Mouse (Mus musculus) forebrain, embryonic 13.5 days (tissue): Measurements from ENCODE around the gene Sec61b. TPM values are rescaled to one million over a fixed set of nuclear protein-coding genes. Genes with fewer than 3 reads are reported as not detected.

Experiments used
- ATAC-seq: fragments of 200-750 bp; cut with Nextera tagmentation; 2 replicates; pipeline ENCODE4 v1.8.0; 2017
- H3K27ac ChIP-seq: fragments of 300-500 bp; sonication (generic); 2 replicates; pipeline ENCODE4 v1.5.1; 2015; ENCODE audit warnings: inconsistent platforms, mild to moderate bottlenecking, moderate library complexity
- H3K27me3 ChIP-seq: fragments of 300-500 bp; sonication (generic); 2 replicates; pipeline ENCODE4 v1.6.1; 2015; ENCODE audit warnings: mild to moderate bottlenecking, inconsistent platforms
- H3K36me3 ChIP-seq: fragments of 300-500 bp; sonication (generic); 2 replicates; pipeline ENCODE4 v1.6.1; 2015; ENCODE audit warnings: mild to moderate bottlenecking, inconsistent platforms; ENCODE audit not compliant: poor library complexity, severe bottlenecking
- H3K4me1 ChIP-seq: fragments of 300-500 bp; sonication (generic); 2 replicates; pipeline ENCODE4 v1.6.1; 2015; ENCODE audit warnings: inconsistent platforms
- H3K4me2 ChIP-seq: fragments of 300-500 bp; sonication (generic); 2 replicates; pipeline ENCODE4 v1.6.1; 2015; ENCODE audit warnings: inconsistent platforms, mild to moderate bottlenecking, moderate library complexity
- H3K4me3 ChIP-seq: fragments of 300-500 bp; sonication (generic); 2 replicates; pipeline ENCODE4 v1.5.1; 2015; ENCODE audit warnings: mild to moderate bottlenecking, inconsistent platforms
- H3K9ac ChIP-seq: fragments of 300-500 bp; sonication (generic); 2 replicates; pipeline ENCODE4 v1.6.1; 2015; ENCODE audit warnings: mild to moderate bottlenecking, inconsistent platforms
- H3K9me3 ChIP-seq: fragments of 300-500 bp; sonication (generic); replicated peaks from 2 replicates; pipeline ENCODE4 v1.6.1; 2016; ENCODE audit warnings: inconsistent platforms
- WGBS: fragments of 180-500 bp; shearing (Covaris S2); methylation state at CpG from one replicate; pipeline ENCODE4 v1.1.7; 2015; 5-methylcytosine and 5-hydroxymethylcytosine counted together
- polyA plus RNA-seq: library from polyadenylated mRNA; unstranded; fragments of >200 nt; fragmentation: Nextera tagmentation; extraction: Ambion mirVana; gene quantifications from 2 replicates; pipeline ENCODE4 v1.2.1, GENCODE M21; 2015

The Sec61b gene
- 304 and 357 TPM in 2 replicates for polyA plus RNA-seq

- under 1% methylated on average over 57 of the region's 58 CpGs for WGBS
- Histone ChIP-seq H3K4me3 (peak within 1 kb of the TSS; percentile 83), H3K27me3 (no peaks in the 10 kb centered on the region), H3K36me3 (peaks cover 53% of the 10 kb centered on the region), H3K27ac (peak within 1 kb of the TSS; percentile 98), H3K4me1 (peaks cover 26% of the 10 kb centered on the region), H3K9me3 (no peaks in the 10 kb centered on the region; the same call in 1 of the 2 replicates), H3K4me2 (peak within 1 kb of the TSS; percentile 86), H3K9ac (peak within 1 kb of the TSS; percentile 91)
- ATAC-seq: peak; percentile 98
Measured at GRCm38 (mm10) chr4:47473968-47474729, at the start of gene Sec61b, which contains the start of gene Alg2. TSS of gene Sec61b (plus strand) at chr4:47474658. TSS of gene Alg2 (minus strand) at chr4:47474333.

DNA sequence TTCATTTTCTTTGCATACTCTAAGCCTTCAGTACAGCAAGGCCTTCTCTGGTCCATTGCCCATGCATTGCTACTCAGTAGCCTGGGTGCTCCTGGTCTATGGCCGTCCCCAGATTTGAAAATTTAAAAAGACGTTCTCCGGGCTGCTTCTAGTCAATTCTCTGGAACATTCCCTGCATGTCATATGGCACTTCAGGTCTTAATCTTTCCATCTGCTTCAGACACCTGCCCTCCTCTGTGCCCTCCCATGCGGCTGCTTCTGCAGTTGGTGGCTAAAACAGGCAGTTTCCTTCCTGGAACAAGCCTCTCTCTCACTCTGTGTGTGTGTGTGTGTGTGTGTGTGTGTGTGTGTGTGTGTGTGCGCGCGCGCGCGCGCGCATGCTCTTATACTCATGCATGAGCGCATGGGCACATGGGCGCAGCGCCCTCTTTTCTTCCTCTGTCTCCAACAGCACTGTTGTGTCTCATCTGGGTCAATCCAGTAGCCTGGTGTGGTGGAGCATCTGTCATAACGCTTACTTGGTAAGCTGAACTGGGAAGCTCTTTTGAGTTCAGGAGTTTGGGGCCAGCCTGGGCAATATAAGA lies 49.1 kb upstream of the Sec61b start:
- Histone ChIP-seq H3K9me3 (no peaks in the 10 kb centered on the region), H3K27me3 (peaks cover 44% of the 10 kb centered on the region), H3K4me2 (no peak overlapping the region), H3K4me1 (peaks cover 10% of the 10 kb centered on the region; the same call in 1 of the 2 replicates), H3K36me3 (no peaks in the 10 kb centered on the region), H3K27ac (no peak overlapping the region), H3K9ac (no peak overlapping the region), H3K4me3 (no peak overlapping the region)
- 90% methylated on average over 15 of the region's 16 CpGs for WGBS
- ATAC-seq: no peak

DNA sequence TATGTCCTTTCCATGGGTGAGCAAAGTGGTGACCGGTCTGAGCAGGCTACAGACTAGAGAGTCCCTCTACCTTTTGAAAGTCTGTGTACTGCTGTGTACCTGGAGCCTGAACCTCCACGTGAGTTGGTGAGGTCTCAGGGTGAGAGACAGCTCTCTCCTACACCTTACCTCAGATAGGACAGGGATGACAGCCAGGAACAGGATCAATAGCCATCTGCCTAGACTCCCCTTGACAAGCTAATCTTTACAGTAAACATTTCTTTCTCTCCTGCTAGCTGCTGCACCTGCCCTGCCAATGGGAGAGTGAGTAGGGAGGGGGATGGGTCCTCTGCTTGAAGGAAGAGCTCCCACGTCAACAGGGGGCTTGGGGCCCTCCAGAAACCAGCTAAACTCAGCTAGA lies 46.9 kb upstream of the Sec61b start:
- 72% methylated on average over 3 of the region's 3 CpGs for WGBS
- no peaks in the 10 kb centered on the region for H3K9me3 ChIP-seq
- peaks cover 36% of the 10 kb centered on the region for H3K27me3 ChIP-seq
- peaks cover 6% of the 10 kb centered on the region; the same call in 1 of the 2 replicates for H3K4me1 ChIP-seq
- no peak overlapping the region for H3K4me3 ChIP-seq
- H3K9ac ChIP-seq: no peak overlapping the region
- H3K4me2 ChIP-seq: no peak overlapping the region
- no peak for ATAC-seq
- H3K36me3 ChIP-seq: no peaks in the 10 kb centered on the region
- no peak overlapping the region for H3K27ac ChIP-seq

- H3K27ac ChIP-seq: no peak overlapping the region
- no peaks in the 10 kb centered on the region for H3K36me3 ChIP-seq
- no peak overlapping the region for H3K4me3 ChIP-seq
- WGBS: 78% methylated on average over 6 of the region's 6 CpGs
- H3K4me1 ChIP-seq: no peaks in the 10 kb centered on the region
- no peak overlapping the region for H3K9ac ChIP-seq
- H3K27me3 ChIP-seq: peaks cover 18% of the 10 kb centered on the region
- no peak overlapping the region for H3K4me2 ChIP-seq
- no peaks in the 10 kb centered on the region for H3K9me3 ChIP-seq
- ATAC-seq: no peak
Measured at GRCm38 (mm10) chr4:47430557-47430956, 43.9 kb upstream of the Sec61b start.

GRCm38 (mm10) chr4:47431081-47431480 lies 43.4 kb upstream of the Sec61b start:
- Histone ChIP-seq H3K4me2 (no peak overlapping the region), H3K9me3 (no peaks in the 10 kb centered on the region), H3K4me1 (no peaks in the 10 kb centered on the region), H3K27ac (no peak overlapping the region), H3K27me3 (peaks cover 14% of the 10 kb centered on the region), H3K36me3 (no peaks in the 10 kb centered on the region), H3K4me3 (no peak overlapping the region), H3K9ac (no peak overlapping the region)
- WGBS: 85% methylated on average over 5 of the region's 5 CpGs
- ATAC-seq: no peak

GRCm38 (mm10) chr4:47432766-47433165 lies 41.7 kb upstream of the Sec61b start:
- no peak for ATAC-seq
- Histone ChIP-seq H3K4me1 (peaks cover 5% of the 10 kb centered on the region; the same call in 1 of the 2 replicates), H3K4me3 (no peak overlapping the region), H3K36me3 (no peaks in the 10 kb centered on the region), H3K27me3 (peaks cover 17% of the 10 kb centered on the region; the same call in 1 of the 2 replicates), H3K4me2 (no peak overlapping the region), H3K27ac (no peak overlapping the region), H3K9ac (no peak overlapping the region), H3K9me3 (no peaks in the 10 kb centered on the region)
- 92% methylated on average over 7 of the region's 7 CpGs for WGBS

- H3K4me1 ChIP-seq: peaks cover 5% of the 10 kb centered on the region; the same call in 1 of the 2 replicates
- no peak overlapping the region for H3K4me2 ChIP-seq
- WGBS: 74% methylated on average over 12 of the region's 12 CpGs
- no peak overlapping the region for H3K4me3 ChIP-seq
- H3K27me3 ChIP-seq: peaks cover 12% of the 10 kb centered on the region; the same call in 1 of the 2 replicates
- H3K36me3 ChIP-seq: no peaks in the 10 kb centered on the region
- H3K27ac ChIP-seq: no peak overlapping the region
- H3K9me3 ChIP-seq: no peaks in the 10 kb centered on the region
- ATAC-seq: no peak
- H3K9ac ChIP-seq: no peak overlapping the region
Measured at GRCm38 (mm10) chr4:47435131-47435530, 39.3 kb upstream of the Sec61b start.

GRCm38 (mm10) chr4:47435566-47436360 lies 38.7 kb upstream of the Sec61b start:
- Histone ChIP-seq H3K9ac (no peak overlapping the region), H3K4me1 (peaks cover 5% of the 10 kb centered on the region; the same call in 1 of the 2 replicates), H3K4me2 (no peak overlapping the region), H3K36me3 (no peaks in the 10 kb centered on the region), H3K4me3 (no peak overlapping the region), H3K27me3 (peaks cover 12% of the 10 kb centered on the region; the same call in 1 of the 2 replicates), H3K27ac (no peak overlapping the region), H3K9me3 (no peaks in the 10 kb centered on the region)
- WGBS: 83% methylated on average over 28 of the region's 28 CpGs
- ATAC-seq: no peak

DNA sequence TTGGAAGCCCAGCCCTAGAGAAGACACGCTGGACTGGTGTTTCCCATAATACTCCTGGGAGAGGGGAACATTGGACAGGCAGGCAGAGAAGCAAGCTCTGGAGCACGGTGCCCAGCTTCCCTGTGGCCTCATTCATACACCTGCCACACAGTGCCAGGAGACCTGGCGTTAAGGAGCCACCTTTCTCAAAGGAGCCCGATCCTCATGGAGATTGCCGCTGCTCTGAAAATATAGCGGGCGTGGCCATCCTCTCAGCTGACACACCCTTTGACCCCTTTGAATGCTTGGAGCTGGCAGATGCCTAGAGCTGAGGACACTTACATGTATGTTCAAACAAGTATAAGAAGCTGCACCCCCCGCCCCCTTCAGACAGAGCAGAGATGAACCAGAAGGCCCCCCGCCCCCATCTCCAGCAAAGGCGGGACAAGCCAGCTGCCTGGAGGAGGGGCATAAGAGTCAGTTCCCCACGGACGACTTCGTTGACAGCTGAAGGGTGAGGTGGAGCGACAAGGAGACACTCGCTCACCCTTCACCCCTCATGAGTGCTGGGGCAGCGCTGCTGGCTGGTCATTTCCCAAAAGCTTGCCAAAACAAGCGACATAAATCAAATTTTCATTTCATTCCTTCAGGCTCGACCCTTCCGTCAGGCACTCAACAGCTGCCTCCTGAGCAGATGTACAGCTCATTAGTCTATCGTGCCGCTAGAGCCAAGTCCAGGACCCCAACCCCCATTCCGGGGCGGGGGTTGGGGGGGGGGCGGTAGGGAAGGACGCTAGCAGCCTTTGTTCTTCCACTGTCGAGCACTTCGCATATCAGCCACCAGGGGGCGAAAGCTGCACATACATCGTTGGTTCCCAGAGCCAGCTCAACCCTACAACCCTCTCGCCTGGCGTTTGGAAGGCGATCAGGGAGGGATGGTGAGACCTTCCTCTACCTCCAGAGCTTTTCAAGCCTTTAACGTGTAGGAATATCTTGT lies 36.8 kb upstream of the Sec61b start:
- peak overlapping the region; percentile 54 for H3K4me3 ChIP-seq
- under 1% methylated on average over 33 of the region's 33 CpGs for WGBS
- peak overlapping the region; percentile 90 for H3K4me2 ChIP-seq
- H3K27me3 ChIP-seq: peaks cover 9% of the 10 kb centered on the region; the same call in 1 of the 2 replicates
- peak; percentile 92 for ATAC-seq
- no peaks in the 10 kb centered on the region for H3K36me3 ChIP-seq
- peaks cover 5% of the 10 kb centered on the region; the same call in 1 of the 2 replicates for H3K4me1 ChIP-seq
- H3K27ac ChIP-seq: peak overlapping the region; percentile 73
- no peaks in the 10 kb centered on the region for H3K9me3 ChIP-seq
- peak overlapping the region; percentile 76 for H3K9ac ChIP-seq

DNA sequence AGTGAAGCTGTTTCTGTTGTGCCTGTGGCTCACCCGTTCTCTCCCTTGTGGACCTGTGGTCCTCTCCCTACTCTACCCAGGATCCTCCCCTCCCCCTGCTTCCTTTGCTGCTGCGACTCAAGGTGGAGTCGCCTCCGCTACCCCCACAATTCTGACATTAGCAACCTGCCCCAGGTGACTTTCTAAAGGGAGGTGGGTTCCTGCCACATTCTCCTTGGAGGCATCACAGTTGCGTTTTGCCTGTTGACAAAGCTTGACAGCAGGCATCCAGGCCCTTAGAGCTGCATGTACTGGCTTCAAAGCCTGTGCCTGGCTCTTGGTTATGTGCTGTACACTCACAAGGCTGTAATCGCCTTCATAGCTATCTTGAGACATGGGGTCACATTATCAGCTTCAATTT lies 35.5 kb upstream of the Sec61b start:
- ATAC-seq: no peak
- no peaks in the 10 kb centered on the region for H3K36me3 ChIP-seq
- no peaks in the 10 kb centered on the region for H3K9me3 ChIP-seq
- no peak overlapping the region for H3K4me2 ChIP-seq
- H3K9ac ChIP-seq: no peak overlapping the region
- peaks cover 5% of the 10 kb centered on the region; the same call in 1 of the 2 replicates for H3K4me1 ChIP-seq
- no peak overlapping the region for H3K4me3 ChIP-seq
- WGBS: 84% methylated on average over 6 of the region's 6 CpGs
- H3K27me3 ChIP-seq: peaks cover 9% of the 10 kb centered on the region; the same call in 1 of the 2 replicates
- no peak overlapping the region for H3K27ac ChIP-seq

- H3K27ac ChIP-seq: no peak overlapping the region
- H3K9ac ChIP-seq: no peak overlapping the region
- no peaks in the 10 kb centered on the region for H3K9me3 ChIP-seq
- WGBS: 91% methylated on average over 11 of the region's 11 CpGs
- H3K27me3 ChIP-seq: peaks cover 9% of the 10 kb centered on the region; the same call in 1 of the 2 replicates
- H3K36me3 ChIP-seq: no peaks in the 10 kb centered on the region
- H3K4me3 ChIP-seq: no peak overlapping the region
- no peak for ATAC-seq
- no peak overlapping the region for H3K4me2 ChIP-seq
- H3K4me1 ChIP-seq: peaks cover 5% of the 10 kb centered on the region; the same call in 1 of the 2 replicates
Measured at GRCm38 (mm10) chr4:47440951-47441350, 33.5 kb upstream of the Sec61b start.
